ENCODE assay signal across 23 mouse cellular contexts in genomic region chr7:130365711-130366110, GRCm38 (mm10).
"Had no signal": no experiment of that assay in that cellular context is flagged by ENCODE, and none has a peak within 500 bp of the region (broad histone marks: within the 10 kb centered on the region; RNA-seq: fewer than 3 reads in every experiment).

No protein-coding gene starts in this region.

- H3K4me1 ChIP-seq: liver, embryonic 12.5 days had no signal

- H3K4me2 ChIP-seq: heart, embryonic 12.5 days; hindbrain, embryonic 15.5 days; intestine, embryonic 15.5 days; limb, embryonic 13.5 days; limb, embryonic 15.5 days; liver, embryonic 12.5 days had no signal

- DNase-seq: forebrain, postnatal 0 days; gastrocnemius, postnatal 14 days; gastrocnemius, postnatal 36 days; heart, adult 18-20 months; heart, postnatal 10 days; heart, postnatal 4 days; kidney, adult 18-20 months; kidney, adult 8-10 months; kidney, postnatal 10 days; kidney, postnatal 25 days; kidney, postnatal 4 days; layer of hippocampus, postnatal 36 days; left cerebral cortex, postnatal 4 days had no signal

- H3K27ac ChIP-seq: intestine, embryonic 15.5 days; layer of hippocampus, adult 2 months; limb, embryonic 13.5 days; limb, embryonic 15.5 days; liver, embryonic 12.5 days; liver, embryonic 14.5 days had no signal

- H3K36me3 ChIP-seq: heart, embryonic 12.5 days; hindbrain, embryonic 15.5 days; intestine, embryonic 15.5 days; limb, embryonic 13.5 days; limb, embryonic 15.5 days; liver, embryonic 12.5 days had no signal

- H3K9me3 ChIP-seq: hindbrain, embryonic 15.5 days; intestine, embryonic 15.5 days; liver, embryonic 12.5 days had no signal

- H3K9ac ChIP-seq: forebrain, postnatal 0 days; heart, embryonic 12.5 days; hindbrain, embryonic 15.5 days; intestine, embryonic 15.5 days; limb, embryonic 13.5 days; limb, embryonic 15.5 days; liver, embryonic 12.5 days; liver, embryonic 14.5 days had no signal

- H3K4me3 ChIP-seq: heart, embryonic 12.5 days; hindbrain, embryonic 15.5 days; intestine, embryonic 15.5 days; layer of hippocampus, adult 2 months; limb, embryonic 13.5 days; limb, embryonic 15.5 days; liver, embryonic 12.5 days had no signal

- H3K27me3 ChIP-seq: hindbrain, embryonic 15.5 days; intestine, embryonic 15.5 days; limb, embryonic 13.5 days; limb, embryonic 15.5 days; liver, embryonic 12.5 days had no signal

- ATAC-seq: forebrain, postnatal 0 days; inflammation-experienced regulatory T-cells, adult 6 months; intestine, embryonic 15.5 days; intestine, postnatal 0 days; liver, embryonic 12.5 days had no signal
